Mouse (Mus musculus) forebrain, embryonic 11.5 days (tissue): ENCODE results near the gene Rhebl1. TPM values are rescaled to one million over a fixed set of nuclear protein-coding genes. Genes with fewer than 3 reads are reported as not detected.

ENCODE experiments used
- ATAC-seq: fragments of 200-750 bp; cut with Nextera tagmentation; replicated peaks from 2 replicates; pipeline ENCODE4 v1.8.0; 2017; ENCODE audit warnings: moderate TSS enrichment; ENCODE audit not compliant: low FRiP score
- DNase-seq: peaks from one replicate; pipeline ENCODE4 v3.0.0-alpha.2; 2017; ENCODE audit warnings: low spot score
- H3K27ac ChIP-seq: fragments of 300-500 bp; sonication (generic); 2 replicates; pipeline ENCODE4 v1.5.1; 2014; ENCODE audit warnings: low read depth, low read length
- H3K27me3 ChIP-seq: fragments of 300-500 bp; sonication (generic); 2 replicates; pipeline ENCODE4 v1.6.1; 2014; ENCODE audit warnings: mild to moderate bottlenecking, low read length, mixed read lengths; ENCODE audit not compliant: control insufficient read depth, insufficient read depth
- H3K36me3 ChIP-seq: fragments of 300-500 bp; sonication (generic); 2 replicates; pipeline ENCODE4 v1.6.1; 2014; ENCODE audit warnings: mild to moderate bottlenecking, low read length, moderate library complexity, mixed read lengths; ENCODE audit not compliant: control insufficient read depth, insufficient read depth
- H3K4me1 ChIP-seq: fragments of 300-500 bp; sonication (generic); replicated peaks from 2 replicates; pipeline ENCODE4 v1.6.1; 2014; ENCODE audit warnings: low read length, mixed read lengths; ENCODE audit not compliant: control insufficient read depth, insufficient read depth
- H3K4me2 ChIP-seq: fragments of 300-500 bp; sonication (generic); 2 replicates; pipeline ENCODE4 v1.6.1; 2014; ENCODE audit warnings: low read depth, mild to moderate bottlenecking, low read length, moderate library complexity, mixed read lengths; ENCODE audit not compliant: severe bottlenecking
- H3K4me3 ChIP-seq: fragments of 300-500 bp; sonication (generic); 2 replicates; pipeline ENCODE4 v1.5.1; 2014; ENCODE audit warnings: low read depth, low read length
- H3K9ac ChIP-seq: fragments of 300-500 bp; sonication (generic); 2 replicates; pipeline ENCODE4 v1.6.1; 2014; ENCODE audit warnings: low read length
- H3K9me3 ChIP-seq: fragments of 300-500 bp; sonication (generic); 2 replicates; pipeline ENCODE4 v1.6.1; 2016; ENCODE audit warnings: low read length, mixed read lengths; ENCODE audit not compliant: control insufficient read depth
- WGBS: fragments of 180-500 bp; shearing (Covaris S2); extraction: QIAGEN DNeasy Blood & Tissue Kit; methylation state at CpG from one replicate; pipeline ENCODE4 v1.1.7; 2014; 5-methylcytosine and 5-hydroxymethylcytosine counted together
- polyA plus RNA-seq: library from polyadenylated mRNA; unstranded; fragments of >200 nt; fragmentation: Nextera tagmentation; extraction: Ambion mirVana; gene quantifications from 2 replicates; pipeline ENCODE4 v1.2.1, GENCODE M21; 2014

The Rhebl1 gene
- polyA plus RNA-seq, 1 experiment from 2014 or later = 12.5 TPM

DNA sequence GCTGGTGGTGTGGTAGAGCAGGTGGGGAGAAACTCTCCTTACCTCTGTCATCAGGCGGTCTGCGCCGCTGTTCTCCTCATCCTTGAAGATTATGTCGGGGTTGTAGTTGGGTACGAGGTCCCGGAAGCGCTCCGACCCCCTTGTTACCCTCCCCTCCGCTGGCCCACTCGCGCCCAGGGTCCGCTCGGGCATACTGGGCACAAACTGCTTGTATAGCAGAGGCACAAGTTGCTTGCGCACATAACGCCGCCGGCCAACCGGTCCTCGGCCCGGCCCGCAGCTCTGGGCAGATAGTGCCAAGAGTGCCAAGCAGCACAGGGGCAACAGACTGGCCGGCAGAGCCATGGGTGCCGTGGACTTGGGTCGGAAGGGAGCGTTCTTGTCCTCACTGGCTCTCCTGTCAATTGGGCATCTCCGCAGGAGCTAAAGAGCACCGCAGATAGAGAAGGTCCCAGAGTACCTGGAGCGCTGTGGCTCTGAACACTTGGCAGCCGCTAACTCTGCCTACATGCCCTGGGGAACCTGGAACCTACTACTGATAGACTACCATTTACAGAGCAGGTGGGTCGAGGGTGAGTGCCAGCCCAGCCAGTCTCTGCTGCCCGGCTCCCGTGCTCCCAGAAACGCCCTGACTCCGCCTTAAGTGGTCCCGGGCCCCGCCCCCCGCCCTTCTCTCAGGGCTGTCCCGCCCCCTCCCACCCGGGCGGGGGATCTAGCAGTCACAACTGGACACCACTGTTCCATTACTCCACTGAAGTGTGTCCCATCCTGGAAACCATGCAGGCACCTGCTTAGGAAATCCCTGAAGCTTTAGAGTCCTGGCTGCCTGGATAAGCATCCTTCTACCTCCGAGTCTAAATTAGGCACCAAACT, 3.8 kb upstream of the Rhebl1 start, which contains the start of gene Dhh:
Gene Dhh (minus strand): TSS at position 613 of the 873 bp plus-strand sequence.
- Histone ChIP-seq H3K4me3 (peak within 1 kb of the TSS; percentile 16), H3K4me1 (peaks cover 37% of the 10 kb centered on the region), H3K27me3 (peaks cover 64% of the 10 kb centered on the region), H3K36me3 (no peaks in the 10 kb centered on the region; the same call in 1 of the 2 replicates), H3K27ac (no peak within 1 kb of the TSS), H3K9ac (peak within 1 kb of the TSS; percentile 17), H3K9me3 (no peaks in the 10 kb centered on the region), H3K4me2 (peak within 1 kb of the TSS; percentile 37)
- DNase-seq (peak; percentile 76), ATAC-seq (peak; percentile 38; the same call in 1 of the 2 replicates)
- WGBS = under 1% methylated on average over 41 of the region's 41 CpGs

DNA sequence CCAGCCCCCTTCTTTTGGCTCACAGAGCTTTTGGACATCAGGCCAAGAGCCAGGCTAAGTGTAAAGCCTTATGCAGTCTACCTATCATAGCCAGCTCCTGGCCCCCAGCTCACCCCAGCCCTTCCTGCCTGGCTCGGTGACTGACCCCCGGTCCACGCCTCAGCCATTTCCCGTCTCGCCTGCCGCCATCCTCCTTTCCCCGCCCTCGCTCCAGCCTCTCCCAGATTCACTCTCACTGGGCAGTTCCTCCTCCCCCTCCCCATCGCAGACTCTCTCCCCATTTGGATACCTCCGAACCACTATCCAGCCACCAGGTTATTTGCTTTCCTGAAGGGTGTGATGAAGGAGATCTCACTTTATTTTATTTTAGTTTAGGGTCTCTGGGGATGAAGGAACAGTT, 3.2 kb upstream of the Rhebl1 start:
- Histone ChIP-seq H3K4me3 (peak overlapping the region; percentile 16; the same call in 1 of the 2 replicates), H3K27me3 (peaks cover 70% of the 10 kb centered on the region), H3K9me3 (no peaks in the 10 kb centered on the region), H3K4me2 (0 out of 2 replicates have a peak overlapping the region, but pooled peaks have one; percentile 5), H3K27ac (no peak overlapping the region), H3K9ac (0 out of 2 replicates have a peak overlapping the region, but pooled peaks have one; percentile 17), H3K4me1 (peaks cover 37% of the 10 kb centered on the region), H3K36me3 (no peaks in the 10 kb centered on the region)
- 2% methylated on average over 10 of the region's 10 CpGs for WGBS
- ATAC-seq = no peak
- no peak for DNase-seq

DNA sequence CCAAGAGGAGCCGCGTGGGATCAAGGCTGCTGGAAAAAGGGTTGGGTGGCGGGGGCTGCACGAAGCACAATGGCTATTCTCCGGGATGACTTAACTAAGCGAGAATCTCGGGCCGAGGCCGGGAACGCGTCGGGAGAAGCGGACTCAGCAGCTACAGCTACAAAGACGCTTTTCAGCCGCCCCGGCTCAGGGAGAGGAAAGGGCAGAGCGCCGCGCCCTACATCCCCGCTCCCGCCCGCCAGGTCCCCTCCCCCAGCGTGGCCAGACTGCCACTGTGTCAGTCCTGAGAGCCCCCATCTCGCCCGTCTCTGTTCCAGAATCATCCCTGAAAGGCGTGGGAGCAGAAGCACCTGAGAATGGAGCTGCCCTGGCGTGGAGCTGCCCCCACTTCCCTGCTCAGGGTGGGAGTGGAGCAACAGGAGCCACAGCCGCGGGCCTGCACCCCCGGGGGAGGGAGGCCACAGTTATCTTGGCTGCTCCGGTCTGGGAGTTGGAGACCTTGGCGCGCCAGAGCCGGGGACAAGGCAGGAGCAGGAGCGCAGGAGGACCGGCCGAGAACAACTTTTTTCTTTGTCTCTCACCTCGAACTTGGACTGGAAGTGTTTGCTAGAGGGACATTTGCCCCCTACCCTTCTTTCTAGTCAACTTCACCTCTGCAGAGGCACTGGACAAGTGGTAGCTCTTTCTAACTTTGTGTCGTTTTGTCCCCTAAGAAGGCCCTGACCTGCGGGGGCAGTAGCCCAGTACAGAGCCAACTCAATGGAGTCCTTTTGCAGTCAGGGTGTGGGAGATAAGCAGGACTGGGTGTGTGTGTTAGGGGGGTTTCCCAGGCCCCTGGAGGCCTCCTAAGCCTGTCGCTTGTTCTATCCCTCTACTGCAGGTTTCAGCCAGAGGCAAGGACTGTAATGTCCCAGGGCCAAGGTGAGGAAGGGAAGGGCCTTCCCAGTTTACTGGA, 1.6 kb upstream of the Rhebl1 start:
- Histone ChIP-seq H3K36me3 (no peaks in the 10 kb centered on the region), H3K4me3 (peak overlapping the region; percentile 27), H3K9ac (peak overlapping the region; percentile 56), H3K27ac (no peak overlapping the region), H3K4me1 (peaks cover 37% of the 10 kb centered on the region), H3K27me3 (peaks cover 85% of the 10 kb centered on the region), H3K9me3 (no peaks in the 10 kb centered on the region), H3K4me2 (peak overlapping the region; percentile 46)
- peak; percentile 29; the same call in 1 of the 2 replicates for ATAC-seq
- peak; percentile 78 for DNase-seq
- under 1% methylated on average over 40 of the region's 41 CpGs for WGBS

DNA sequence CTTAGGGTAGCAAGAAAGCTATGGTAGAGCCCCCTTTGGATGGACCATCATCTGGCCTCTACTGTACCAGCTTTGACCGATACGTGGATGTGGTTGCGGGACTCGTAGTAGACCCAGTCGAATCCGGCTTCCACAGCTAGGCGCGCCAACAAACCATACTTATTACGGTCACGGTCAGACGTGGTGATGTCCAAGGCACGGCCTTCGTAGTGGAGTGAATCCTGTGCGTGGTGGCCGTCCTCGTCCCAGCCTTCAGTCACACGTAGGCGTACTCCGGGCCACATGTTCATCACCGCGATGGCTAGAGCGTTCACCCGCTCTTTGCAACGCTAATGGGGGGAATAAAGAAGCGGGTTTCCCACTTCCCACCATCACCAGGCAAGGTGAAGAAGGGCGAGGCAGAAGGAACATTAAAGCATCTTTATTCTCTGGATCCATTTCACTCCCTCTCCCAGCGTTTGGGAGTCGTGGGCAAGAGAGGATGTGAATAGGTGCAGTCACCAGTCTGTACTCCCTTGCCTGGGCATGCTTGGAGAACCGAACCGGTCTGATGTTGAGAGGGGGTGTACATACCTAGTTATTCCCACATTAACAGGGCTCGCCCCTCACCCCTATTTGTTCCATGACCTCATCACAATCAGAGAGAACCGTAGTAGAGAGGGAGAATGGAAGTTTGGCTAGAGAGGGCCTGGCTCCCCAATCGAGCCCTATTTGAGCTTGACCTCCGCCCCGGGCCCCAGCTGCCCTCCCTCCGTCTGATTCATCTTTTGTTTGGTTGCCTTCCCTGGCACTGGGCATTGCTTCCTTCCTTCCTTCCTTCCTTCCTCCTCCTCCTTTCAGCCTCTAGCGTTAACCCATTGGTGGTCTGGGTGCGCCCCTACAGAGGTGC, 650 bp upstream of the Rhebl1 start:
- ATAC-seq (no peak), DNase-seq (no peak)
- WGBS = 3% methylated on average over 38 of the region's 38 CpGs
- Histone ChIP-seq H3K27me3 (peaks cover 86% of the 10 kb centered on the region), H3K9me3 (no peaks in the 10 kb centered on the region), H3K9ac (peak overlapping the region; percentile 56), H3K4me3 (peak overlapping the region; percentile 42), H3K4me1 (peaks cover 37% of the 10 kb centered on the region), H3K27ac (no peak overlapping the region), H3K36me3 (no peaks in the 10 kb centered on the region), H3K4me2 (peak overlapping the region; percentile 78)

DNA sequence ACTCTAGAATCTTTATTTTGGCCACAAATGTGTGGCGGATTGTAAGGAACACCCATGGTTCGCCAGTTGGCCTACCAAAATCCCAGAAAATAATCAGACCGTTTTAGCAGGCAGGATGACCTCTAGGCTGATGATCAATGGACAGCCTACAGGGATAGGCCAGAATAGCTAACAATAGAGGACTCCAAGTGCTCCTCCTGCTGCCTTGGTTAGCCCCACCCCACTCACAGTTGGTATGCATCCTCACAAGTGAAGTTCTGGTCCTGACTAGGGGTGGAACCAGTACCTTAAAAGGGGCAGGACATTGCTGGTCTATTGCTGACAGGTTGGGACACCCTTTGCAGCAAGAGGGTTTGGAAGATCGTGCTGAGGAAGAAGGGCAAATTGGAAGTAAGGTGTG, 1.3 kb downstream of the Rhebl1 start:
- no peaks in the 10 kb centered on the region for H3K36me3 ChIP-seq
- ATAC-seq (no peak), DNase-seq (no peak)
- H3K27ac ChIP-seq = no peak overlapping the region
- H3K4me2 ChIP-seq = no peak overlapping the region
- peaks cover 31% of the 10 kb centered on the region for H3K4me1 ChIP-seq
- 40% methylated on average over 4 of the region's 4 CpGs for WGBS
- no peak overlapping the region for H3K9ac ChIP-seq
- no peak overlapping the region for H3K4me3 ChIP-seq
- H3K27me3 ChIP-seq = peaks cover 71% of the 10 kb centered on the region
- no peaks in the 10 kb centered on the region for H3K9me3 ChIP-seq

DNA sequence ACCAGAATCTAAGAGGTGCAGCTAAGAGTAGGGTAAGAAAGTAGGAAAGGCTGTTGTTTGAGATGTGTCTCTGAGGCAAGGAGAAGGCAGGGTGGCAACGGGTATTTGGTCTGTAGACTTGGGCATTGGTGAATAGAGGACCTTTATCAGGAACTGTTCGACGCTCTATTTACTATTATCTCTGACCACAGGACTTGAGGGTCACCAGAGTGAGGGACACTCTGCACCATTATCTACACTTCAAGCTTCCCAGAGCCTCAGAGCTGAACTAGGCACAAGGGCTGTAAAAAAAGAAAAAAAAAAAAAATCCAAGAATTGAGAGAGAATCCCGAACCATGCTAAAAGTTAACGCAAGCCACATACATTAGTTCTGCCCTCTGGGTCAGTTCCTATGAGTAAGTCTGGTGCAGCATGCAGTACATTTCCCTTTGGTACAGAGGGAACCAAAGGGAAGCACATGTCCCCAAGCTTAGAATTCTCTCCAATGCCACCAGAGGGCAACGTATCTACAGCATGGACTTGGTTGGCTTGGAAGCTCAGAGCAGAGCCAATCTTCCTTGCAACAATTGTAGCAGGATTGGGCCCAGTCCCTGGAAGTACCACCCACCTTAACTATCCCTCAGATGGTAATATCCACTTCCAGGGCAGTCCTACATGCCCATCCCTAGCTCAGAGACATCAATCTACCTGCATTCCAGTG, 2.3 kb downstream of the Rhebl1 start:
- WGBS = 48% methylated on average over 6 of the region's 6 CpGs
- H3K4me3 ChIP-seq = no peak overlapping the region
- H3K27ac ChIP-seq = no peak overlapping the region
- H3K9ac ChIP-seq = no peak overlapping the region
- no peaks in the 10 kb centered on the region for H3K9me3 ChIP-seq
- H3K27me3 ChIP-seq = peaks cover 61% of the 10 kb centered on the region
- DNase-seq (peak; percentile 68), ATAC-seq (peak; percentile 61; the same call in 1 of the 2 replicates)
- H3K4me1 ChIP-seq = peaks cover 24% of the 10 kb centered on the region
- H3K36me3 ChIP-seq = no peaks in the 10 kb centered on the region
- no peak overlapping the region for H3K4me2 ChIP-seq

DNA sequence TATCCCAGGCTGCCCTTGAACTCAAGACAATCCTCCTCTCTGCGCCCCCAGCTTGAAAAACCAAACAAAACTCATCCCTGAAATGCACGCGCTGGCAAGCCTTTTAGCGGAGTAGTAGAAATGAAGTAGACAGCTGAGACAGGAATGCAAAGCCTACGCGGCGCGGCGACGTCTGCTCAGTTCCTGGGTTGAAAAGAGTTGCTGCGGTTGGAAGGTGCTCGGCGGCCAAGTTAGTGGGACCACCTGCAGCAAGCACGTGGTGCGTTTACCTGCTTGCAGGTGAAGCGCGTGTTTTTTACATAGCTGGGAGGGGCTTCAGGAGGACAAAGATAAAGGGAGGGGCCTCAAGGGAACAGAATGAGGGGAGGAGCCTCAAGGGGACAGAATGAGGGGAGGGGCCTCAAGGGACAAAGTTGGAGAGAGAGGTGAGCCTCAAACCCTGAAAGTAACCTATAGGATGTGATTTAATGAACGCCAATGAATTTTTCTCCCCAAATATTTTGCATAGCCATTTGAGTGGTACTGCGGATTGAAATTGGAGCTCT, 3.1 kb downstream of the Rhebl1 start:
- no peak for ATAC-seq
- 12% methylated on average over 19 of the region's 19 CpGs for whole genome bisulfite sequencing
- H3K9me3 ChIP-seq = no peaks in the 10 kb centered on the region
- no peak for DNase-seq
- H3K27ac ChIP-seq = no peak overlapping the region
- H3K9ac ChIP-seq = no peak overlapping the region
- 0 out of 2 replicates have a peak overlapping the region, but pooled peaks have one; percentile 1 for H3K4me3 ChIP-seq
- peaks cover 53% of the 10 kb centered on the region for H3K27me3 ChIP-seq
- H3K4me1 ChIP-seq = peaks cover 22% of the 10 kb centered on the region
- no peaks in the 10 kb centered on the region for H3K36me3 ChIP-seq
- no peak overlapping the region for H3K4me2 ChIP-seq
